Mouse (Mus musculus): ENCODE data around the gene Sbds. TPM values are rescaled to one million over a fixed set of nuclear protein-coding genes. Genes with fewer than 3 reads are reported as not detected.
A peak's percentile ranks its signal among the peaks of the same experiment; 100 is the strongest.
"Not testable (repeated sequence)": the region's sequence is repeated elsewhere in the genome, so short reads cannot be mapped to it uniquely, and the experiment has no call there.

Sbds gene
- total RNA-seq, 2 experiments from 2014 or later = 44.3 to 46.8 TPM

DNA sequence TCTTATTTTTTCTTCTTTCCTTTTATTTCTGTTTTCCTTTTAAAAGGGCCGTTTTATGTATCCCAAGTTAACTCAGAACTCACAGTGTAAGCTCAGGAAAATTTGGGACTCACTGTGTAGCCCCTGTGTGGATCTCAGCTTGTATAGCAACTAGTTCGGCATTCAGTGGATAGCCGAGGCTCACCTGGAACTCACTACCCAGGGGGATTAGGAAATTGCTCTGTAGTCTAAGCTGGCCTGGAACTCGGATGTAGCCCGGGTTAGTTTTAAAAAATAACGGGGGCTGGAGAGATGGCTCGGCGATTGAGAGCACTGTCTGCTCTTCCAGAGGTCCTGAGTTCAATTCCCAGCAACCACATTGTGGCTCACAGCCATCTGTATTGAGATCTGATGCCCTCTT, 2.0 kb upstream of the Sbds start:
- intact Hi-C loops (cut with DNase I) = no loop called here
- no peak for DNase-seq

DNA sequence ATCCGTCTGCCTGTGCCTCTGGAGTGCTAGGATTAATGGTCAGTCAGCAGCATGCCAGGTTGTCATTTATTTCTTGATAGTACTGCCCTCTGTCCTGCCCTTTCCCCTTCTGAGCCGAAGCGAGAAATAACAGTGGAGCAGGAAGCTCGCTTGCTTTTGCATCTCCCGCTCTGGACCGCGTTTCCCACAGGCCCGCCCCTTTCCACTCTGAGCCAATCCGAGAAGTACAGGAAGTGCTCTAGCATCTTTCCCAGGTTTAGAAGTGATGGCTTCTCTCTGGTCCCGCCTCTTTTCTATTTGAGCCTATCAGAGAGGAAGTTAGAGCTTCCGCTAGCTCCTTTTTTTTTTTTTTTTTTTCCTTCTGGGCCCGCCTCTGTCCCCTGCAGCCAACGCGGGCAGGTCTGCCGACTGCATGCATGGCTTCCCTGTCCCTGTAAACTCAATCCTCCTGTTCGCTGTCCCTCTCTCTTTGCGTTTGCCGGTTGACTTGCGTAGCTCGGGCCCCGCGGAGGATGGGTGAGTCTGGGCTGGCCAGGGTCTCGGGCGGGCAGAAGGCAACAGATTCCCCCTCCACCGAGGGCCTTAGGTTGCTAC, 1.4 kb upstream of the Sbds start:
- peak; percentile 98 for DNase-seq
- intact Hi-C loops (cut with DNase I) = no loop called here

DNA sequence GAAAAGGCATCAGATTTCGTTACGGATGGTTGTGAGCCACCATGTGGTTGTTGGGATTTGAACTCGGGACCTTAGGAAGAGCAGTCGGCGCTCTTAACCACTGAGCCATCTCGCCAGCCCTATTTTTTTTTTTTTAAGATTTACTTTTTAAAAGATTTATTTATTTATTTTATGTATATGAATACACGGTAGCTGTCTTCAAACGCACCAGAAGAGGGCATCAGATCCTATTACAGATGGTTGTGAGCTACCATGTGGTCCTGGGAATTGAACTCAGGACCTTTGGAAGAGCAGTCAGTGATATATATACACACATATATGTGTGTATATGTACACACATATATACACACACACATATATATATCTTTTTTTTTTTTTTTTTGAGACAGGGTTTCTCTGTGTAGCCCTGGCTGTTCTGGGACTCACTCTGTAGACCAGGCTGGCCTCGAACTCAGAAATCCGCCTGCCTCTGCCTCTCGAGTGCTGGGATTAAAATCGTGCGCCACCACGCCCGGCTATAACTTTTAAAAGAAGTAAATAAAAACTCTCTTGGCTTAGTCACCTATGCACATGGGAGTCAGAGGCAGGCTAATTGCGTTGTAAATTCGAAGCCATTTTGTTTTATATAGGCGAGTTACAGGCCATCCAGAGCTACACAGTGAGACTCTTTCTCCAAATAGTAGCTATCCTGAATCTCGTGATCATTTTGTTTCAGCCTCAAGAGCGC, 632 bp upstream of the Sbds start:
- intact Hi-C loops (cut with DNase I); DNase-seq: not testable (repeated sequence)

DNA sequence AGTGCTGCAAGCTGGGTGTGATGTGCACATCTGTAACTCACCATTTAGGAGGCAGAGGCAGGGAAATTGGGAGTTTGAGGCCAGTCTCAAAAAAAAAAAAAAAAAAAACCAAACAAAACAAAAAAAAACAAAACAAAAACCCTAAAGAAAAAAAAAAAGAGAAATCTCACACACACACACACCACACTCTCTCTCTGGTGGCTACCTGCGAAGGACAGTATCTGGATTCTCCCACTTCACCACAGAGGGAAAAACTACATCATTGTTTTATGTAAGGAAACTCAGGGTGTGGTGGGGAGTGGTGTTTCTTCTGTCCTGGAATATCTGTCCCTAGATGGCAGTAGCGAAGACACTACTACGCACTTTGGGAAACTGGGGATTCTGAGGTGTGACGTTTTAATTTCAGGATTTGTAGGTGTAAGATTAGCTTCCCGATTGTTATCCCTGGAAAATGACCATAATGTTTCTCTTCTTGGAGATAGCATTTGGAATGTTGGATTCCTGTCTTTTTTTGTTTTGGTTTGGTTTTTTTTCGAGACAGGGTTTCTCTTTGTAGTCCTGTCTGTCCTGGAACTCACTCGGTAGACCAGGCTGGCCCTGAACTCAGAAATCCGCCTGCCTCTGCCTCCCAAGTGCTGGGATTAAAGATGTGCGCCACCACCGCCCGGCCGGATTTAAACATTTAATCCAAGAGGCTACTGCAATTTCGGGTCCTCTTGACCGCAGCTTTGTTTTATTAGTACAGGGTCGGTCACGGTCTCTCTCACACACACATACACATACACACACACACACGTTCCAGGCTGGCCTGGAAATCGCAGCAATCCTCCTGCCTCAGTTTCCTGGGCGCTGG, 940 bp downstream of the Sbds start:
- peak; percentile 43 to 56 for DNase-seq
- intact Hi-C loops (cut with DNase I) = loop anchor here (5.0 kb wide), 1 partner anchor 77 kb away; no protein-coding TSS in a partner anchor

DNA sequence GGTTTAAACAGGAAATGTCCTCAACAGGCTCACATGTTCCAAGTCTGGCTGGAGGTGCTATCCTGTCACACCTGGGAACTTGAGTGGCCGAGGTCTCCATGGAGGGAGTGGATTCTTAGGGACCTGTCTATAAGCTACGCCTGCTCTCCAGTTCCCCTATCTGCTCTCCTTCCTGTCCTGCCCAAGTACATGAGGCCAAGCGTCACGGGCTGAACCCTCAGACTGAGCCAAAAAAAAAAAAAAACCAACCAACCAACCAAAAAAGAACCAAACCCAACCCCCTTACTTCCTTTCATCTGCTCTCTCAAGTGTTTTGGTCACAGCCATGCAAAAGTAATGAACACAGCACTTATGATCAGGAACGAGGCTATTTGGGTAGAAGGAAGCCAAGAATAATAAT, 7.5 kb downstream of the Sbds start:
- intact Hi-C loops (cut with DNase I) = no loop called here
- DNase-seq = no peak

DNA sequence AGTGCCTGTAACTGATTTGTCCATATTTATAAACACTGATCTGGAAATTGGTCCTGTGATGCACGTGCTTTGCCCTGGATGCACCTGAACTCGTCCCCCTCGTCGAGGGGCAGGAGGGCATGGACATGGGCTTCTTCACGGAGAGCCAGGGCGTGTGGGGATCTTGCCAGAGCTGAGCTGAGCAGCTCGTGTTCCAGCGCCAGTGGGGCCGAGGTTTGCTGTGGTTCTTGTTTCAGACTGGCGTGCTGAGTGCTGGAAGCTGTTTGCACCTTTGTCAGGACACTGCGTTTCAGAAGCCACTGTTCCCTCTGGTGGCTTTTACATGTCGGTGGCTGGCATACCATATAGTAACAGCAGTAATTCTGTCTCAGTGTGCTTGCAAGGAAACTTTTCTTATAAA, 13.9 kb downstream of the Sbds start:
- DNase-seq = no peak
- intact Hi-C loops (cut with DNase I) = no loop called here

DNA sequence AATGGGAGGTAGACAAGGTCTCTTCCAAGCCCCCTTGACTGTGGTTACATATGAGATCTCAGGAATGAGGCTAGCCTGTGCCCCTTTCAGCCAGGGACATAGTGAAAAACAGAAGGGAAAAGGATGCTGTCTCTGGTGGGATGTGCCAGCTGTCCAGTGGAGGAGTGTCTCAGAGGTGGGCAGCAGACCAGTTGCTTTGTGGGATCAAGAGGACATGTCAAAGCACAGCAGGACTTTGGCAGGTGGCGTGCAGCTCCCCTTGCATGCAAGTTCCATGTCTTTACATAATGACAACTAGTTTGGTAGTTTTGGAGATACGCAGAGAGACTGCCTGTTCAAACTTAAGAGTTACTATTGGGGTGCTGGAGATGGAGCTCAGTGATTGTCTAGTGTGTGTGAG, 15.5 kb downstream of the Sbds start:
- no peak for DNase-seq
- intact Hi-C loops (cut with DNase I) = no loop called here

DNA sequence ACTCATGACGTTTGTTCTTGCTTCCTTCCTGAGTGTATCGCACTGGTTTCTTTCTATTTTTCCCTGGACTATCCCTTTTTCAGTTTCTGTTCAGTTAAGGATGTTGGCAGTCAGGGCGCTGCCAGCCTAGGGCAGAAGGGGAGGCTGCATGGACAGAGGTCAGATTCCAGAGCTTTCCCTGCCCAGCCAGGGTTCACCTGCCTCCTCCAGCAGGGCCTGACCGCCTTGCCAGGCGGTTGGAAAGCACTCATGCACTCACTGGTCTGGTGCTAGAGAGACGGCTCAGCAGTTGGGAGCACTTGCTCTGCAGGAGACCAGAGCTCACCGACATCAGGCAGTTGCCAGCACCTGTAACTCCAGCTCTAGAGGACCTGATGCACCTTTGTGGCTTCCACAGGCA, 16.1 kb downstream of the Sbds start:
- DNase-seq = no peak
- intact Hi-C loops (cut with DNase I) = no loop called here

DNA sequence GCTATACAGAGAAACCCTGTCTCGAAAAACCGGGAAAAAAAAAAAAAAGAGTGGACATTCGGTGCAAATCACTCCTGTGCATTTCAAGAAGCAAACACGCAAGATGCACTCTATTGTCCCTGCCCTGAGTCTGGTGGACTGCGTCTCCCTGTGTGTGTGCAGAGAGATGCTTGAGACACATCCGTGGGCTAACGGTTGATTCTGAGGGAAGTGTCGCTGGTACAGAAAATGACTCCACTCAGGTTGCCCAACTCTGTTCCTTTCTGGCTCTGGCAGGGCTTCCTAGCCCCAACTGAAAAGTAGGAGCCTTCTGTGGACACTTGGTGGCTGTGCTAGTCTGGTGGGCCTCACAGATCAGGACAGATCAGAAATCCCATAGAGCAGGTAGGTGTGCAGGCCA, 19.0 kb downstream of the Sbds start:
- DNase-seq = no peak
- intact Hi-C loops (cut with DNase I) = no loop called here

DNA sequence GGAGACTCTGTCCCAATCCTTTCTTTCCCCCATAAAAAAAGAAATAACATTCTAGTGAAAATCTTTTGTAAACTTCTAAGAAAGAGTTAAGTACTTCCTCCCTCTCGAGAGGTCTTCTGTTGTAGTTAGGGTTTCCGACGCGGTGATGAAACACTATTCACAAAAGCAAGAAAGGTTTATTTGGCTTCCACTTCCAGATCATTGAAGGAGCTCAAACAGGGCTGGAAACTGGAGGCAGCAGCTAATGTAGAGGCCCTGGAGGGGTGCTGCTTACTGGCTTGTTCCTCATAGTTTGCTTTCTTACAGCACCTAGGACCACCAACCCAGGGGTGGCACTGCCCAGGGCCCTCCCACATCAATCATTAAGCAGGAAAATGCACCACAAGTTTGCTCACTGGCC, 27.2 kb downstream of the Sbds start:
- DNase-seq = no peak
- intact Hi-C loops (cut with DNase I) = no loop called here

DNA sequence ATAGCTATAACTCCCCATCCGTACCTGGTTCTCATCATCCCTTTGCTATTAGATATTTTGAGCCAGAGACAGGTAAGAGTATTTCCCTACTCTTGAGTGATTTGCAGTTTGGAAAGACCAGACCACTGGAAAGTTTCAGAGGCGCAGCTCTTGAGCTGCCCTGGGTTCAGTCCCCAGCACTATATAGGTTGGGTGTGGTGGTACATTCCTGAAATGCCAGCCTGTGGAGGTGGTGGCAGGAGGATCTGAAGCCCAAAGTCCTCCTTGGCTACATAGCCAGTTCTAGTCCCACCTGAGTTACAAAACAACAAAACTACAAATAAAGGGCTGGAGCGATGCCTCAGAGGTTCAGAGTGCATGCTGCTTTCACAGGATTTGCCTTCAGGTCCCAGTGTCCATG, 28.5 kb downstream of the Sbds start:
- DNase-seq = no peak
- intact Hi-C loops (cut with DNase I) = no loop called here

DNA sequence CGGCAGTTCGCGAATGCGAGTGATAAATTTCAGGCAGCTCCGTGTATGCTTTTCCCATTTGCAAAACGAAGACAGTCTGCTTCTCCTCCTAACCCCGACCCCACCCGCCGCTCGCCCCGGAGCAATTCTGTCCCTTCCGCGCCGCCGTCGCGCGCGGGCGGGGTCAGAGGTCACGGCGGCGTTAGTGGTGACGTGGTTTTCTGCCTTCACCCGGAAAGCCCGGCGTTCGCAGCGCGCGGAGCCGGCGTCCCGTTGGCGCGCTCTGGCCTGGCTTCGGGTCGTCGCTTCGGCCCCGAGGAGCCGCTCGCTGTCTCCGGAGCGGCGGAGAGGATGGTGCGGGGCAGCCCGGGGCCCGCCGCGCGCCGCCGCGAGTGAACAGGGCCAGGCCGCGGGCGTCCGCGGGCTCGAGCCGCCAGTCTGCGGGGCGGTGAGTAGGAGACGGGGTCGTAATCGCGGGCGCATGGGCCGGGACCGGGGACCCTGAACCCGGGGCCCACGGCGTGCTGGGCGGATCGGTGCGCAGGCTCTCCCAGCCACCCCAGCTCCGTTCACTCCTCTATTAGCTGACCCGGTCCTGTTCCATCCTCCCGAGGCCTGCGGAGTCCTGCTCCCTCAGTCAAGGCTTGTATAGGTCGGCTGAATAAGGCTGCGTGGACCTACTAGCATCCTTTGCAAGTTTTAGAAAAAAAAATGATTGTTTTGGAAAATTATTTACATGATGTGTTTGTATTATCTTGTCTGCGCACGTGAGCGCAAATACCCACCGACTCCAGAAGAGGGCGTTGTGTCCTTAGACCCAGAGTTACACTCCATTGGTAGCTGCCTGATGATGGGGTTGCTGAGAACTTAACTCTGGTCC, 33.0 kb downstream of the Sbds start:
- DNase-seq = peak; percentile 96 to 98
- intact Hi-C loops (cut with DNase I) = loop anchor here (5.0 kb wide), 2 partner anchors 50 to 200 kb away; partner anchors contain the start of gene Rabgef1

DNA sequence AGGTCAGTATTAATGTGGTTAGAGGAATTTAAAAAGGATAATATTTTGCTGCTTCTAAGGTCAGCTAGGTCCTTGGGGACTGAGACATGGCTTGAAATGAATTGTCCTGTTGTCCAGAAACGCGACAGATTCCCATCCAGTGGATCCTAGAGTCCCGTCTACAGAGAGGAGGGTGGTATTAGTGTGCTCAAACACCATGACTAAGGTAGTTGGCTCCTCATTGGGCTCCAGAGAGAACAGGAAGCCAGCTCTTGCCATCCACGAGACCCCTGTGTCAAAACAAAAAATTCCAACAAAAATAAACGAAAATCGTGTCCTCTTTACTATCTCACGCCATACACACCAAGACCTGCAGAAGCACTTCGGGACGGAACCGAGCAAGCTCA, 33.6 kb downstream of the Sbds start:
- intact Hi-C loops (cut with DNase I) = loop anchor here (5.0 kb wide), 2 partner anchors 49 to 199 kb away; partner anchors contain the start of gene Rabgef1
- no peak for DNase-seq

DNA sequence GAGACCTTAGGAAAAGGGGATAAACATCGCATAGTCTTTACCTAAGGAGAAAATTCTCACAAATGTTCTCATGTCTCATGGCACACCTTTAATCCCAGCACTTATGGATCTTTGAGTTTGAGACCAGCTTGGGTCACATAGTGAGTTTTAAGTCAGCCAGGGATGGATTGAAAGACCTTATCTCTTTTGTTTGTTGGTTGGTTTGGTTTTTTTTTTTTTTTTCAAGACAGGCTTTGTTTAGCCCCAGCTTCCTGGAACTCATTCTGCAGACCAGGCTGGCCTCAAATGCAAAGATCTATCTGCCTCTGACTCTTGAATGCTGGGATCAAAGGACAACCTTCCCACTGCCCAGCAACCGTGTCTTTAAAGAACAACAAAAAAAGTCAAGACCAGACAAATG, 34.0 kb downstream of the Sbds start:
- DNase-seq = no peak
- intact Hi-C loops (cut with DNase I) = loop anchor here (5.0 kb wide), 2 partner anchors 49 to 199 kb away; partner anchors contain the start of gene Rabgef1

DNA sequence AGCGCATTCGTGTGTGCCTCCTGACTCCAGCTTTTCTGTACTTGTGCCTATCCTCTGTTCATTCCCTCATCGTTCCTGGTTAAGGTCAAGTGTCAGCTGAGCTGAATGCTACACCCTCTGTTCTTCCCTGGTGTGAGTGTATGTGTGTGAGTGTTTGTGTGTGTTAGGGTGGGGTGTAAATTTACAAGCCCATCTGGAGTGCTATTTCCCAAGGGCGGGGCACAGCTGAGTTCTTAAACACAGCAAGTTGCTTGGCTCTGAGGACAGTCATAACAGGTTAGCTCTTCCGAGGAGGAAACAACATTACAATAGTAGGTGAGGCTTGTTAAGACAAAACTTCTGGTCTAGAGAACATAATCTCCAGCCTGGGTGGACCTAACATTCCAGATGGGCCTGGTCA, 37.0 kb downstream of the Sbds start:
- DNase-seq = no peak
- intact Hi-C loops (cut with DNase I) = no loop called here

DNA sequence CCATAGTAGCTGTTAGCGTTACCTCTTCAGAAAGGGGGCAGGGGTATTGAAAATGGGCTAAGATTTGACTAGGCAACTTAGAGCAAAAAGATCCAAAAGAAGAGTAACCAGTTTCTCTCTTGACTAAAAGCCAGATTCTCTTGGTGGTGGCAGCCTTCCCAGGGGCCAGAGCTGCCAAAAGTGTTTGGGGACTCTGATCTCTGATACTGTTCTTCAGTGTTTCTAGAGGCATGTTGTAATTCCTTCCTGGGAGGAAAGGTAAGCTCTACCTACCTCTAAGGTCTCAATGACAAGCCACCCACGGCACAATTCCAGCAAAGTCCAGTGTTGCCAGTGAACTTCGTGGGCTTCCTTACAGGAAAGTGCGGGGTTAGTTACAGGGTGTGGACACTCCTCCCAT, 37.9 kb downstream of the Sbds start:
- no peak for DNase-seq
- intact Hi-C loops (cut with DNase I) = no loop called here

DNA sequence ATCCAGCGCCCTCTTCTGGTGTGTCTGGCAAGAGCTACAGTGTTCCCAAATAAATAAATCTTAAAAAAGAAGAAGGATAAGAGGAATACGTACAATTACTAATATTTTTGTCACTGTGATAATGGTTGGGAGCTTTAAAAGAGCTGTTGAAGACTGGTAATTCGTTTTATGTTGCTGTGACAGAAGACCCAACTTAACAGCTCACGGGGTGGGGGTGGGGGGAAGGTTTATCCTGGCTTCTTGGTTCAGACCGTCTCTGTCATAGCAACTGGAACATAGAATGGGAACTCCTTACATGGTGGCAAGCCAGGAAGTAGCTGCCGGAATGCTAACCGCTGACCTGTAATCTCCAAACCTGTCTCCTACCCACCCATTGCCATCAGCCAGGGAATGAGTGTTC, 38.5 kb downstream of the Sbds start, which contains the start of gene Tmem248:
Tmem248 (plus strand) TSS at position 301 of the 400 bp plus-strand sequence.
- no peak for DNase-seq
- intact Hi-C loops (cut with DNase I) = no loop called here

DNA sequence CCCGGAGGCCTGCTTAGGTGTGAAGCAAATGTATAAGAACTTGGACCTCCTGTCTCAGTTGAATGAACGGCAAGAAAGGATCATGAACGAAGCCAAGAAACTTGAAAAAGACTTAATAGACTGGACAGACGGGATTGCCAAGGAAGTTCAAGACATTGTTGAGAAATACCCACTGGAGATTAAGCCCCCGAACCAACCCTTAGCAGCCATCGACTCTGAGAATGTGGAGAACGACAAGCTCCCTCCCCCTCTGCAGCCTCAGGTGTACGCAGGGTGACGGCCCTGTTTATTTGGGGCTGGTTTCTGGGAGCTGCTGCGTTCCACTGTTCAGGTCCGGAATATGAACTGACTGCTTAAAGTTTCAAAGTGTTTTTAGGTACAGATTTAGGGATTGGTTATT, 42.4 kb downstream of the Sbds start:
- intact Hi-C loops (cut with DNase I) = no loop called here
- DNase-seq = no peak

DNA sequence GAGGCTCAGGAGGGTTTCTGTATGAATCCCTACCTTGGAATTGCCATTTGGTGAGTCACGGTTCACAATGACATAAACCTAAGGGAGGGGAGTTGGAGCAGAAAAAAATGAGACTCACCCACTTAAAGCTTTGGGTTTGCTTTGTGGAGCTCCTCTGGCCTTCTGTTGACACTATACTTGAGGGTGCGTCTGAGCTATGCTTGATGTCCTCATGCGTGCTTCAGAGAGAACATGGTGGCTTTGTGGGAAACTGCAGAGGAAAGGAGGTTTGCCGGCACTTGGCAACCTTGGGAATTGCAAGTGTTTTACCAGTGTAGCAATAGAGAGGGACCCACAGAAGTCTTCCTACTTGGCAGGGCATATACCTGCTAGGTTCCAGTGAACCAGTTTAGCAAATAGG, 48.0 kb downstream of the Sbds start:
- DNase-seq = no peak
- intact Hi-C loops (cut with DNase I) = no loop called here

DNA sequence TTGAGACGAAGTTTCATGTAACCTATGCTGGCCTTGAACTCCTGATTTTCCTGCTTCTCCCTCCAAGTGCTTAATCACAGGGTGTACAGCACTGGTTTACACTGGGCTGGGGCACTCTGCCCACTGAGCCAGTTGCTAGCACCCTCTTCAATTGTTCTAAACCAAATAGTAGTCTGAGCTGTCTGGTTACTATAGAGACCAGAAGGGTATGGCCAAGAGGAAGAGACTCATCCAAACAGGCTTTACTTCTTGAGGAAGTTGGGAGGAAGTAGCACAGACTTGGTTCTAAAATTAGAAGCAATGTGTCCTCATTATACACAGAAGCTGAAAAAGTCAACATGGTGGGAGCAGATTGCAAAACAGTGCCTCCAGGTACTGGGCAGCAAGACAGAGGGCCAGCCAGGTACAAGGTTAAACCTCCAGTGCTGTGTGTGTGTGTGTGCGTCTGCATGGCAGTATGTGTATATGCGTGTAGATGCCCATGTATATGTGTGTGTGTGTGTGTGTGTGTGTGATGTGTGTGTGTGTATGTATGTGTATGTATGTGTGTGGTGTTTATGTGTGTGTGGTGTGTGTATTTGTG, 49.8 kb downstream of the Sbds start:
- no peak for DNase-seq
- intact Hi-C loops (cut with DNase I) = no loop called here
